Mouse (Mus musculus): Measurements from ENCODE around the gene Ldb2.

Ldb2 gene

DNA sequence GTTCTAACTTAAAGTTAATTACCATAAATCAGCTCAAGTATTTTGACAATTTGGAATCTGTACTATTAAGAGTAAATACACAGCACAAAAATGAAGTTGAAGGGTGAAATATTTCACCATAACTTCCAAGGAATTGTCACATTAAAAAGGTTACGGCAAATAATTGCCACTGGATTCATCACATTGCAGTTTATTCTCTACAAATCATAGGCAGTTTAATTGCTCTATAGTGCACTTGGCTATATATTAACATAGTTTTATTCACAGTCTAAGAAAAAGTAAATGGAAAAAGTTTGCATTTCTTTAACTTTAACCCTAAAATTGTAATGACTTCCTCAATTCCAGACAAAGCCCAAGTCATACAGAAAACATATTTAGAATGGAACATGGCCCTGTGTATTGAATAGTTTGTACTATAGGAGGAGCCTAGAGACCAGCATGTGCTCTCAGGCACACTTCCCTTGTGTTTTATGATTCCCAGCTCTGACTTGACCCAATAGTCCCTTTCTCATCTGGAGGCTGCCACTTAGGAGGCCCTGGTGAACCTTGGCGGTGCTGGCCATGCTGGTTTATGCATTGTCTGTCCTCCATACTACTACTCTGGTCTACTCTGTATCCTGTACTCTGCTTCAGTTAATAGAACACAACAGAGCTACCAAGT, 255.9 kb downstream of the Ldb2 start:
- no peak for DNase-seq (ENCODE audit: low read depth)

DNA sequence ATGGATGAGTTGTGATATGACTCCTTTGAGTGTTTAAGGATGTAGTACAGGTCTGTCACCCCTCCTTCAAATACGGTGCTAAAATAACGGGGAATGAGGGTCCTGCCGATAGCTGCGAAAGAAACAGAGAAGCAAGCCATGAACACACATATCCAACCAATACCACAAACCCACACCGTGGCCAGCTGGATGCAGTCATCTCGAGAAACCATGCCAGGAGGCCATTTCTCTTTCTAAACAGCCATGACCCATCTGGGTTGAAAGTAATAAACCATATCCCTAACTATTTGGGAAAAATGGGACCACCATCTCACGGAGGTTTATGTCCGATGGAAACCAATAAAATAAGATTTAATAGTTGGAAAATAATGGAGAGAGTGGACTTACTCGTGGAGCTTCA, 257.7 kb downstream of the Ldb2 start:
- DNase-seq (ENCODE audit: low read depth) = no peak

- no peak for DNase-seq (ENCODE audit: low read depth)
These were observed 260.8 kb downstream of the Ldb2 start for GRCm38 (mm10) chr5:44538687-44539086.

- DNase-seq (ENCODE audit: low read depth) = no peak
These were observed 261.5 kb downstream of the Ldb2 start for GRCm38 (mm10) chr5:44538000-44538395.

- DNase-seq (ENCODE audit: low read depth) = no peak
These were observed 262.0 kb downstream of the Ldb2 start for GRCm38 (mm10) chr5:44537316-44537999.

DNA sequence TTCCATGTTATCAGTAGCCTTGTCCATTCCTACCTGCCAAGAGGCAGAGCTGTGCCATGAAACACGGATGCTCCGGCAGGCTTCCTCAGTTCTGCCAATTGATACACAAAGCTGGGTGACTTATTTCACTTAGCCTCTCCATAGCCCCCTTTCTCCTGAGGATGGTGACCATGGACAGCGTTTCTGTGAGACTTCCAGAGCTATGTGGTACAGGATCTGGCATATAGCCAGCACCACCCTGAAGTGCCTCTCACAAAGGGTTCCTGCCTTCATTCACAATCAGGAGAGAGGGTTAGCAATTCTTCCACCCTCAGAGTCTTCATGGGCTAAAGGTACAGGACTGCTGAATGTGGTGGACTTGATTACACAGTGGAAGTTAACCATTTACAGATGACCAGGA, 270.0 kb downstream of the Ldb2 start:
- DNase-seq (ENCODE audit: low read depth) = no peak

- no peak for DNase-seq (ENCODE audit: low read depth)
These were observed 270.5 kb downstream of the Ldb2 start for GRCm38 (mm10) chr5:44529001-44529400.

DNA sequence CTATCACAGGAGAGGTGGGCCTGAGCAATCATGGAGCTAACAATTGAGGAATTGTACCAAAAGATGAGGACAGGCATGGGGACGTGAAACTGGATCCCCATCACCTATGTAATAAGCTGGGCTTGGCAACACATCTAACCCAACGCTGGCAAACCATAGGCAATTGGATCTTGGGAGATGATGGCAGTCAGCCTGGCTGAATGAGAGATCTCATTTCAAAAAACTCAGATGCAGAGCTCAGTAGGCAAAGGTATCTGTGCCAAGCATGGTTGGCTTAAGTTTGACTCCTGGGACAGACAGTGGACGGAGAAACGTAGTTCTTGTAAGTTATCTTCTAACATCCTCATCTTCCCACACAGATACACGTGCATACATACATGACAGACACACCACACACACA, 294.3 kb downstream of the Ldb2 start:
- DNase-seq (ENCODE audit: low read depth) = no peak

GRCm38 (mm10) chr5:44504786-44505185, 294.7 kb downstream of the Ldb2 start:
- no peak for DNase-seq (ENCODE audit: low read depth)

GRCm38 (mm10) chr5:44498229-44498628, 301.3 kb downstream of the Ldb2 start:
- no peak for DNase-seq (ENCODE audit: low read depth)

- no peak for DNase-seq (ENCODE audit: low read depth)
These were observed 302.6 kb downstream of the Ldb2 start for GRCm38 (mm10) chr5:44496854-44497253.

GRCm38 (mm10) chr5:44495092-44495491, 304.4 kb downstream of the Ldb2 start:
- peak; percentile 12 for DNase-seq (ENCODE audit: low read depth)

DNA sequence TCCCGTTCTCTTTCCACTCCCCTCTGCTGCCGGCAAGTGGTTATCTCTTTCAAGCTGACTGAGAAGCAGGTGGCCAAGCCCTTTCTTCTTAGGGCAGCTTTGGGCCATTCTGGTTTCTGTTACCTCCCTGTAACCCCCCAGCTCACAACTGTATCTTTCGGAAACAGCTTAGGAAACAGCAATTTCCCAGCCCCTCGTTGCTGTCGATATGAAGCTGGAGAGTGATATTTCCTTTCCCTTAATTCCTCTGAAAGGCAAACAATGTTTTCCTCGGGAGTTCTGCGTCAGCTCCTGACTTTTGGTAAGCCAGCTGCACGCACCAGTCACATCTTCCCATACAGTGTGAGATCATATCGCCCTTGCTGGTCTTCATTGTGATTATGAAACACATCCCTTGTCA, 305.3 kb downstream of the Ldb2 start:
- DNase-seq (ENCODE audit: low read depth) = no peak

DNA sequence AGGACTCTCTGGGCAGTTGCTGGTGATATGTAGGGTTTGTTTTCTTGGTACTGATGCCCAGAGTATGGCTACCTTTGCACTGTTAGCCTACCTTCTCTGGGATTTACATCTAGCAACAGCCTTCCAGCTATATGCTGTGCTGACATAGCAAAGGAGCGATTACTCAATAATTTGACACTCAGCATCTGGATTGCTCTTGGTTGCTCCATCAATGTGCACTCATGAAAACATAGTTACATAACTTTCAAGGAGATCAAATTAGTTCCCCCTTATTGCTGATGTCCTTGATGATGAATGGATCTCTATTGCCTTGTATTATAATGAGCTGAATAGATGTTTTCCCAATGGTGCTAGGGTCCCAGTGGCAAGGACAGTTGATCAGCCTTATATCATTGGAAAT, 308.0 kb downstream of the Ldb2 start:
- DNase-seq (ENCODE audit: low read depth) = no peak

DNA sequence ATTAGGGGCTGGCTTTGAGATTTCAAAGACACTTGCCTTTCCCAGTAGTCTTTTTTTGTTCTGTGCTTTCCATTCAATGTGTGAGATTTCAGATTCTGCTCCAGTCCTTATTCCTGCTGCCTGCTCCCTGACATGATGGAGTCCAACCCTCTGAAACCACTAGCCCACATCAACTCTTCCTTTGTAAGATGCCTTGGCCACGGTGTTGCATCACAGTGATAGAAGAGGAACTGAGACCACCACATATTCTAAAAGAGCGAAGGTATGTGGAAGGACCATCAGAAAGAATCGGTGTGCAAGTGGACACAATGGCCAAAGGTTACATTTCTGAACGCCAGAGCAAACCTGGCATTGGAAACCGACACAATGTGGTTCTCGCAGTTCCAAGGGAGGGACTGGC, 309.0 kb downstream of the Ldb2 start:
- no peak for DNase-seq (ENCODE audit: low read depth)

GRCm38 (mm10) chr5:44483426-44484106, 315.9 kb downstream of the Ldb2 start:
- no peak for DNase-seq (ENCODE audit: low read depth)

GRCm38 (mm10) chr5:44481406-44481805, 318.1 kb downstream of the Ldb2 start:
- no peak for DNase-seq (ENCODE audit: low read depth)

DNA sequence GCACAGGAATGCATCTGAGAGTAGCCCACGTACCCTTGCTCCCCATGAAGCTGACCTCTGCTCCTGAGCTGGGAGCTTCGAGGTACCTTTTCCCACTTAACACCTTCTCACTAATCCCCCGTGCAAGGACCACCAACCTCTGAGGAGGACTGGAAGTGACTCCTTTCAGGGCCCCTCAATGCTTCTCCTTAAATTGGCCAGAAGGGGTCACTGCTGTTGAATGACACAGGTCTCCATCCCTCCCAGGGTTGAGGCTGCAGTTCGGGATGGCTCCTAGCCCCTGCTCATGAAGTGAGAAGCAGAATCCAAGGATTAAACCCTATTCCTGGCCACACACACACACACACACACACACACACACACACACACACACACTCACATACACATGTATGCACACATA, 323.1 kb downstream of the Ldb2 start:
- DNase-seq (ENCODE audit: low read depth) = no peak

- no peak for DNase-seq (ENCODE audit: low read depth)
These were observed 323.9 kb downstream of the Ldb2 start for GRCm38 (mm10) chr5:44475543-44475942.

- no peak for DNase-seq (ENCODE audit: low read depth)
These were observed 325.4 kb downstream of the Ldb2 start for GRCm38 (mm10) chr5:44473857-44474762.

DNA sequence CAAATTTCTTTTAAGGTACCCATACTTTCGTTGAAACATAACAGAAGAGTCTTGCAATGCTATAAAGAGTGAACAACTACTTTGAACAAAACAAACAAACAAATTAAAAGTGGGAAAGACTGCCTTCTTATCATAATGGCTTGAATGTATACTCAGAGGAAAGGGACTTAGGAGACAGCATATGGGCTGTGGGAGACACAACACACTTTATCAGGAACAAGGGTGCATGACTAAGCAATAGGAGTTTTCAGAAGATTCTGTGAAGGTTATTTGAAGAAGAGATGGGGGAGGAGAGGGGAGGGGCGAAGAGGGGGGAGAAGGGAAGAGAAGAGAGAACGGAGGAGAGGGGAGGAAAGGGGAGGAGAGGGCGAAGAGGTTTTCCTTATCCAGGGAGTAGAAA, 334.2 kb downstream of the Ldb2 start:
- no peak for DNase-seq (ENCODE audit: low read depth)

All from fibroblast of lung, adult 2 months (primary cell).